Mouse (Mus musculus): ENCODE measurements around the gene Asz1.

DNA sequence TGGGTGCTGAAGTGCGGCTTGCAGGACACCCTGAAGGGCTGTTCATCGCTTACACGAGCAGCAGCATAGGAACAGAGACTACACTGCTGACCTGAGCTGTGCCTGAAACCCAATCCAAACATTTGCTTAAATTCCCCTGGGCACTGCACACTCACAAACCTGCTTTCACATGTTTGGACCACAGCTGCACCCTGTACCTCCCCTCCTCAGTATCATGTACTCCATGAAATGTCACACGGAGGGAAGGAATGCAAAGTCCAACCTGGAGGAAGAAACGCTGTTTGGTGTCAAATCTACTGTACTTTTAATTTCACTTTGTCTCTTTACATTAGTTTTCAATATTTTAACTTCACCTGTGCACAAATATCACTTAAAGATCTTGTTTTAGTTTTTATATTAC, 19.8 kb downstream of the Asz1 start:
- TF ChIP-seq CTCF (IDR thresholded peaks at IDR 0.05; ENCODE audit: borderline replicate concordance, insufficient read depth, low read length) = no peak
- TF ChIP-seq POLR2A (IDR thresholded peaks at IDR 0.05; ENCODE audit: low read depth, low read length) = no peak
